Mouse (Mus musculus) cerebellum, adult 8-10 months (tissue): Measurements from ENCODE around the gene U2af1.
"Not testable (repeated sequence)": the region's sequence is repeated elsewhere in the genome, so short reads cannot be mapped to it uniquely, and the experiment has no call there.

Experiments
- DNase-seq: peaks from one replicate; pipeline ENCODE4 v3.0.0; 2022

The U2af1 gene

GRCm38 (mm10) chr17:31658468-31659185, at the start of gene U2af1:
Gene U2af1, minus strand, starts transcription at chr17:31658892.
- DNase-seq: peak; percentile 99

GRCm38 (mm10) chr17:31705271-31706020, 46.8 kb upstream of the U2af1 start:
- DNase-seq: peak; percentile 76

GRCm38 (mm10) chr17:31703276-31703980, 44.7 kb upstream of the U2af1 start:
- no peak for DNase-seq

GRCm38 (mm10) chr17:31698347-31698746, 39.7 kb upstream of the U2af1 start:
- DNase-seq: peak; percentile 14

- not testable (repeated sequence) for DNase-seq
Observed at GRCm38 (mm10) chr17:31695356-31695755, 36.7 kb upstream of the U2af1 start.

- no peak for DNase-seq
Observed at GRCm38 (mm10) chr17:31694949-31695348, 36.3 kb upstream of the U2af1 start.

- no peak for DNase-seq
Observed at GRCm38 (mm10) chr17:31694023-31694376, 35.3 kb upstream of the U2af1 start.

GRCm38 (mm10) chr17:31693330-31694022, 34.8 kb upstream of the U2af1 start:
- DNase-seq: peak; percentile 49

- DNase-seq: no peak
Observed at GRCm38 (mm10) chr17:31692918-31693317, 34.2 kb upstream of the U2af1 start.

GRCm38 (mm10) chr17:31689606-31690005, 30.9 kb upstream of the U2af1 start:
- DNase-seq: no peak

GRCm38 (mm10) chr17:31688112-31688511, 29.4 kb upstream of the U2af1 start:
- DNase-seq: no peak

- DNase-seq: no peak
Observed at GRCm38 (mm10) chr17:31686225-31686564, 27.5 kb upstream of the U2af1 start.

GRCm38 (mm10) chr17:31685514-31686224, 27.0 kb upstream of the U2af1 start:
- peak; percentile 79 for DNase-seq

GRCm38 (mm10) chr17:31680450-31680849, 21.8 kb upstream of the U2af1 start:
- DNase-seq: no peak

GRCm38 (mm10) chr17:31677507-31677906, 18.8 kb upstream of the U2af1 start, which contains the start of gene Cryaa:
Gene Cryaa, plus strand, starts transcription at chr17:31677807.
- no peak for DNase-seq

- DNase-seq: no peak
Observed at GRCm38 (mm10) chr17:31674426-31674825, 15.7 kb upstream of the U2af1 start.

GRCm38 (mm10) chr17:31672279-31672678, 13.6 kb upstream of the U2af1 start:
- no peak for DNase-seq

GRCm38 (mm10) chr17:31671698-31672097, 13.0 kb upstream of the U2af1 start:
- DNase-seq: no peak

GRCm38 (mm10) chr17:31670163-31670562, 11.5 kb upstream of the U2af1 start:
- no peak for DNase-seq

GRCm38 (mm10) chr17:31668306-31668705, 9.6 kb upstream of the U2af1 start:
- no peak for DNase-seq

GRCm38 (mm10) chr17:31664760-31665159, 6.1 kb upstream of the U2af1 start:
- peak; percentile 72 for DNase-seq

- no peak for DNase-seq
Observed at GRCm38 (mm10) chr17:31662855-31663254, 4.2 kb upstream of the U2af1 start.
